ENCODE assay signal across 8 mouse cellular contexts in genomic region chr6:34176111-34176863, GRCm38 (mm10). TPM values are rescaled to one million over a fixed set of nuclear protein-coding genes. Genes with fewer than 3 reads are reported as not detected.
DNase-seq lines count a peak whose midpoint lies in the region; ATAC-seq and TF ChIP-seq lines count a peak whose summit lies in the region.

No protein-coding gene starts in this region.

- peak in 1 of 2 experiments; percentile 19 for DNase-seq in layer of hippocampus, adult 2 months (ENCODE audit: low spot score in 2 of 2)
- no peak for DNase-seq in layer of hippocampus, adult 8-10 months (ENCODE audit: low spot score in 2 of 2)
- DNase-seq in ZHBTc4 (ENCODE audit: low read depth, low spot score): peak; percentile 68
- DNase-seq in forebrain, postnatal 0 days: no peak
- no peak for DNase-seq in stomach, postnatal 0 days (ENCODE audit: low spot score)
- DNase-seq in spleen, adult 18-20 months: no peak
- no peak for DNase-seq in testis, postnatal 14 days (ENCODE audit: low spot score)

- H3K27ac ChIP-seq in layer of hippocampus, adult 2 months: peak overlapping the region; percentile 95
- peak overlapping the region; percentile 54 for H3K27ac ChIP-seq in forebrain, postnatal 0 days (ENCODE audit: low read depth, low read length)
- H3K27ac ChIP-seq in liver, embryonic 15.5 days (replicated peaks): peak overlapping the region; percentile 89
- H3K27ac ChIP-seq in stomach, postnatal 0 days (replicated peaks): peak overlapping the region; percentile 19

- peak overlapping the region; percentile 96 for H3K4me3 ChIP-seq in layer of hippocampus, adult 2 months
- peak overlapping the region; percentile 62 for H3K4me3 ChIP-seq in forebrain, postnatal 0 days (ENCODE audit: low read depth, low read length)
- H3K4me3 ChIP-seq in liver, embryonic 15.5 days (replicated peaks): peak overlapping the region; percentile 86
- H3K4me3 ChIP-seq in stomach, postnatal 0 days (ENCODE audit: low read depth, low read length): peak overlapping the region; percentile 68

- TF ChIP-seq EP300 in stomach, postnatal 0 days (optimal IDR thresholded peaks at IDR 0.05): no peak

- H3K9me3 ChIP-seq in forebrain, postnatal 0 days (ENCODE audit: low read length): 0 out of 2 replicates have a peak, but pooled peaks cover 3% of the 10 kb centered on the region
- H3K9me3 ChIP-seq in liver, embryonic 15.5 days (replicated peaks): no peaks in the 10 kb centered on the region
- no peaks in the 10 kb centered on the region for H3K9me3 ChIP-seq in stomach, postnatal 0 days (ENCODE audit: control insufficient read depth, low read length)

- H3K36me3 ChIP-seq in forebrain, postnatal 0 days (ENCODE audit: insufficient read depth): peaks cover 6% of the 10 kb centered on the region; the same call in 1 of the 2 replicates
- H3K36me3 ChIP-seq in liver, embryonic 15.5 days (replicated peaks): peaks cover 6% of the 10 kb centered on the region; the same call in 1 of the 2 replicates
- no peaks in the 10 kb centered on the region for H3K36me3 ChIP-seq in stomach, postnatal 0 days (ENCODE audit: control insufficient read depth, insufficient read depth, low read length)

- no peak for TF ChIP-seq CTCF in layer of hippocampus, adult 2 months (conservative IDR thresholded peaks at IDR 0.05)
- no peak for TF ChIP-seq CTCF in forebrain, postnatal 0 days (IDR thresholded peaks at IDR 0.05; ENCODE audit: low read depth)
- TF ChIP-seq CTCF in stomach, postnatal 0 days (IDR thresholded peaks at IDR 0.05; ENCODE audit: low read depth): no peak

- 3% methylated on average over 29 of the region's 29 CpGs for WGBS in forebrain, postnatal 0 days
- WGBS in liver, embryonic 15.5 days (ENCODE audit: insufficient replicate concordance): under 1% methylated on average over 29 of the region's 29 CpGs
- WGBS in stomach, postnatal 0 days: 2% methylated on average over 29 of the region's 29 CpGs

- H3K9ac ChIP-seq in forebrain, postnatal 0 days: peak overlapping the region; percentile 76
- peak overlapping the region; percentile 84 for H3K9ac ChIP-seq in liver, embryonic 15.5 days
- peak overlapping the region; percentile 71 for H3K9ac ChIP-seq in stomach, postnatal 0 days (ENCODE audit: low read length)

- H3K4me2 ChIP-seq in forebrain, postnatal 0 days (ENCODE audit: low read depth): peak overlapping the region; percentile 85
- H3K4me2 ChIP-seq in liver, embryonic 15.5 days: peak overlapping the region; percentile 86
- peak overlapping the region; percentile 74 for H3K4me2 ChIP-seq in stomach, postnatal 0 days (replicated peaks; ENCODE audit: low read depth)

- peak; percentile 60 for ATAC-seq in forebrain, postnatal 0 days
- ATAC-seq in liver, embryonic 15.5 days (ENCODE audit: insufficient read depth): peak; percentile 75
- ATAC-seq in stomach, postnatal 0 days (ENCODE audit: low FRiP score, low TSS enrichment): peak; percentile 81

- peaks cover 5% of the 10 kb centered on the region for H3K4me1 ChIP-seq in forebrain, postnatal 0 days (ENCODE audit: insufficient read depth)
- H3K4me1 ChIP-seq in liver, embryonic 15.5 days (replicated peaks): peaks cover 26% of the 10 kb centered on the region
- H3K4me1 ChIP-seq in stomach, postnatal 0 days (replicated peaks; ENCODE audit: control insufficient read depth, insufficient read depth): no peaks in the 10 kb centered on the region

- H3K27me3 ChIP-seq in forebrain, postnatal 0 days (ENCODE audit: insufficient read depth, low read length): no peaks in the 10 kb centered on the region
- no peaks in the 10 kb centered on the region for H3K27me3 ChIP-seq in liver, embryonic 15.5 days
- no peaks in the 10 kb centered on the region for H3K27me3 ChIP-seq in stomach, postnatal 0 days (ENCODE audit: control insufficient read depth, insufficient read depth, low read length)

RNA-seq across cellular contexts. Expression of gene Slc35b4, which starts 0.6 kb away (rescaled TPM):
- 10 to 100 TPM; 56.9 to 60.9 TPM for total RNA-seq in layer of hippocampus, adult 2 months (2021)
- 10 to 100 TPM; 58.5 to 67.9 (median 66.1) TPM for total RNA-seq in layer of hippocampus, adult 8-10 months (2022)
- 24.0 and 26.2 TPM in 2 replicates for total RNA-seq in forebrain, postnatal 0 days (2014; rRNA removed)
- polyA plus RNA-seq in forebrain, postnatal 0 days (2015; fragmentation: Nextera tagmentation; extraction: Ambion mirVana): 23.8 and 34.7 TPM in 2 replicates
- polyA plus RNA-seq in liver, embryonic 15.5 days (2015; fragmentation: Nextera tagmentation; extraction: Ambion mirVana): 19.5 and 21.4 TPM in 2 replicates
- polyA plus RNA-seq in stomach, postnatal 0 days (2015; fragmentation: Nextera tagmentation; extraction: Ambion mirVana): 17.2 and 18.7 TPM in 2 replicates

Comparison
In these comparisons a context has a peak if more than half of its experiments do, and no peak if none do; other contexts are left out.
1. H3K27ac ChIP-seq: peak in every context shown above with its lines; median percentile 95 in layer of hippocampus, adult 2 months; 89 in liver, embryonic 15.5 days; 54 in forebrain, postnatal 0 days; 19 in stomach, postnatal 0 days.